Mouse (Mus musculus): ENCODE measurements around the gene Znfx1.

GRCm38 (mm10) chr2:167056210-167056941, 6.4 kb downstream of the Znfx1 start:
- no peak for TF ChIP-seq POLR2A (IDR thresholded peaks at IDR 0.05; ENCODE audit: low read depth, low read length)
- no peak for TF ChIP-seq CTCF (IDR thresholded peaks at IDR 0.05; ENCODE audit: extremely low read depth, insufficient read depth, insufficient read length, insufficient replicate concordance)
